Mouse (Mus musculus) stomach, postnatal 0 days (tissue): Measurements from ENCODE around the gene Kat14.

ENCODE experiments used
- CTCF ChIP-seq: IDR thresholded peaks from 2 replicates; pipeline ENCODE4 v1.5.1; 2016; ENCODE audit warnings: antibody characterized with exemption, low read depth, mild to moderate bottlenecking, moderate library complexity
- EP300 ChIP-seq: optimal IDR thresholded peaks from 2 replicates; pipeline ENCODE3; 2016; ENCODE audit warnings: antibody characterized with exemption

GRCm38 (mm10) chr2:144441386-144441915 lies 72.7 kb downstream of the Kat14 start:
- TF ChIP-seq CTCF (no peak), EP300 (no peak)
